Mouse (Mus musculus) megakaryocyte, embryonic 14.5 days (primary cell): Measurements from ENCODE around the gene C1qtnf4.

ENCODE experiments used
- FLI1 ChIP-seq: IDR thresholded peaks from 2 replicates; pipeline ENCODE4 v1.6.1; 2012; ENCODE audit warnings: low read length, inconsistent platforms, mixed read lengths
- GATA1 ChIP-seq: IDR thresholded peaks from 3 replicates; pipeline ENCODE4 v1.6.1; 2012; ENCODE audit warnings: mixed read lengths, low read length, inconsistent platforms, borderline replicate concordance

DNA sequence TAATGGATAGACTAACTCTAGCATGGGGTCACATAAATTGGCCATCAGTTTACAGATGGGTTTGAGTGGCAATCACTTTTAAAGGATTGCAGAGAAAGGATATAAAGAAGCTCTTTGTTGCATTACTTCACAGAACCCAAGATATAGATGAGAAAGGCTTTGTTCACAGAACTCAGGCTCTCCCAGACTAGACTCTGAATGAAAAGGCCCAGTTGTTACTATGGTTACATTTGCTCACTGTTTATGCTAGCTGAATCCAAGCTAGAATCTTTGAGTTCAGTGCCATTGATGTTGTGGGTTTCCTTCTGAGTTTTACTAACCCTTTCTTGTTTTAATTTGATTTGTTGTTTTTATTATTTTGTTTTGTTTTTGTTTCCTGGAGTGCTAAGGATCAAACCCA, 21.5 kb upstream of the C1qtnf4 start:
- TF ChIP-seq GATA1 (no peak), FLI1 (no peak)
